Mouse (Mus musculus): Measurements from ENCODE around the gene Prss22. TPM values are rescaled to one million over a fixed set of nuclear protein-coding genes. Genes with fewer than 3 reads are reported as not detected.
"Not testable (repeated sequence)": the region's sequence is repeated elsewhere in the genome, so short reads cannot be mapped to it uniquely, and the experiment has no call there.

Prss22 gene
- total RNA-seq, 4 experiments from 2014 or later: not detected

- DNase-seq (ENCODE audit: low spot score): not testable (repeated sequence)
Observed at GRCm38 (mm10) chr17:23947486-23947885, 50.4 kb downstream of the Prss22 start.

Small RNA genes within 50 kb of the gene (microRNA-seq; reads per million reads assigned to microRNA genes)
- not detected for gene Gm27700

Other genes starting within 250 kb of the Prss22 start
- gene Flywch1, start 226.5 kb downstream of the Prss22 start, total RNA-seq (2022): 10 to 100 TPM; 40.8 to 42.0 (median 40.9) TPM
- gene Flywch2, start 212.0 kb downstream of the Prss22 start, total RNA-seq (2022): 1 to 10 TPM in 1 of 4 experiments, under 1 TPM in 2, not detected in 1; 0.41 to 1.2 (median 0.87) TPM
- 100 to 1,000 TPM; 151 to 179 (median 164) TPM for gene Srrm2, start 207.6 kb downstream of the Prss22 start, total RNA-seq (2022)
- gene Elob, start 169.0 kb downstream of the Prss22 start, total RNA-seq (2022): 100 to 1,000 TPM; 321 to 411 (median 362) TPM
- gene Prss33, start 162.0 kb downstream of the Prss22 start, total RNA-seq (2022): not detected
- not detected for gene Prss32, start 154.2 kb downstream of the Prss22 start, total RNA-seq (2022)
- gene Prss41, start 153.9 kb downstream of the Prss22 start, total RNA-seq (2022): under 1 TPM in 2 of 4 experiments, not detected in 2; 0.14 to 0.16 TPM
- gene Prss21, start 130.0 kb downstream of the Prss22 start, total RNA-seq (2022): not detected
- not detected for gene Dcpp1, start 117.2 kb downstream of the Prss22 start, total RNA-seq (2022)
- not detected for gene Dcpp2, start 117.2 kb downstream of the Prss22 start, total RNA-seq (2022)
- gene Dcpp3, start 80.6 kb downstream of the Prss22 start, total RNA-seq (2022): not detected
- gene Sbp, start 56.4 kb downstream of the Prss22 start, total RNA-seq (2022): not detected
- not detected for gene Sbpl, start 42.8 kb downstream of the Prss22 start, total RNA-seq (2022)
- gene Prss30, start 17.5 kb downstream of the Prss22 start, total RNA-seq (2022): not detected
- gene Prss27, start 40.0 kb upstream of the Prss22 start, total RNA-seq (2022): not detected
- gene Kctd5, start 75.4 kb upstream of the Prss22 start, total RNA-seq (2022): 1 to 10 TPM; 6.8 to 8.6 (median 7.9) TPM
- gene Pdpk1, start 152.8 kb upstream of the Prss22 start, total RNA-seq (2022): 10 to 100 TPM; 38.3 to 46.0 (median 45.0) TPM
- gene Amdhd2, start 165.7 kb upstream of the Prss22 start, total RNA-seq (2022): 10 to 100 TPM in 3 of 4 experiments, 1 to 10 TPM in 1; 9.4 to 12.4 (median 10.8) TPM
- 100 to 1,000 TPM; 224 to 240 (median 231) TPM for gene Atp6v0c, start 171.6 kb upstream of the Prss22 start, total RNA-seq (2022)
- 10 to 100 TPM; 11.5 to 14.5 (median 12.6) TPM for gene Tbc1d24, start 207.5 kb upstream of the Prss22 start, total RNA-seq (2022)
- 1 to 10 TPM in 2 of 4 experiments, under 1 TPM in 2; 0.66 to 1.5 (median 0.89) TPM for gene Ntn3, start 211.4 kb upstream of the Prss22 start, total RNA-seq (2022)
- gene Tedc2, start 222.8 kb upstream of the Prss22 start, total RNA-seq (2022): 1 to 10 TPM; 1.7 to 2.9 (median 2.5) TPM